Mouse (Mus musculus): ENCODE measurements around the gene A1cf.

The A1cf gene

DNA sequence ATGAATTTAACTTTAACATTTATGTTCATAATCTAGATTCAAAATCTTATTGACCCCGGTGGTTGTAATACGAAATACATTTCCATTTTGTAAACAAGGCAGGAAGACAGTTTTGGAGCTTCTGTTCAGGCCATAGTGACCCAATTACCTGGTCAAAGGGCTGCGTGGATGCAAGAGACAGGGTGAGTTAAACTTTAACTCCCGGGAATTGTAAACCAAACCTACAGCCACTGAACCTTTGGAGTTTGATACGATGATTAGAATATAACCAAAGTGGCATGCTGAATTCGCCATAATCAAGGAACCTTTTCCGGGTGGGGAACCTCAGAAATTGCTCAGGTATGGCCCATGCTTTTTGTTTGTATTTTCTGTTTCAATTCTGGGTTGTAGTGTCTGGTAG is at the start of gene A1cf:
TSS of gene A1cf (plus strand) at position 244 of the 400 bp plus-strand sequence.
- DNase-seq = no peak

DNA sequence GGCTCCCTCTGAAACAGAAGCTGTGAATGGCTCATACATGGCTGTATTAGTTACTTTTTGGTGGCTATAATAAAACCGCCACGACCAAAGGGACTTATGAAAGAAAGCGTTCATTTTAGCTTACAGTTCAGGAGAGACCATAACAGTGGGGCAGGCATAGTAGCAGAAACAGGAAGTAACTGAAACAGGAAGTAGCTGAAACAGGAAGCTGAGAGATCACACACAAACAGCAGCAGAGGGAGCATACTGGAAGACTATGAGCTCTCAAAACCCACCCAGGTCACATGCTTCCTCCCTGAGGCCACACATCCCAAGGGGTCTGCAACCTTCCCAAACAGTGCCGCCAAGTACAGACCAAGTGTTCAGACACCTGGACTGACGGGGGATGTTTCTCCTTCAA is 34.3 kb upstream of the A1cf start:
- no peak for DNase-seq

DNA sequence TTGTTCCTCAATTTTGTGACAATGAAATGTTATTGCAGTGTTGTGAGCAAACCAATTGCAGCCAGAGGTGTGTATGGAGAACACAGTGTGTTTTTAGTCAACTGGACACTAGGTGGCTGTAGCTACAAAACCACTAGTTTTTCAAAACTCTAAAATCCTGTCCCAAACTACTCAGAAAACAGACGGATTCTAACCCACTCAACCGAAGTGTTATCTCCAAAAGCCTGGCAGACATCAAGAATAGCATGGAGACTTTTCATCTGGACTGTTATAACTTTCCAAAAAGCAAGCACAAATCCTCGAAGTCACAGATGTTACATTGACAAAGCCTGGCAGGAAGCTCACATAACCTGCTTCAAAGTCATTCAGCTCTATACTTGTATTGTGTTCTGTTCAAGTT is 6.7 kb upstream of the A1cf start:
- no peak for DNase-seq

DNA sequence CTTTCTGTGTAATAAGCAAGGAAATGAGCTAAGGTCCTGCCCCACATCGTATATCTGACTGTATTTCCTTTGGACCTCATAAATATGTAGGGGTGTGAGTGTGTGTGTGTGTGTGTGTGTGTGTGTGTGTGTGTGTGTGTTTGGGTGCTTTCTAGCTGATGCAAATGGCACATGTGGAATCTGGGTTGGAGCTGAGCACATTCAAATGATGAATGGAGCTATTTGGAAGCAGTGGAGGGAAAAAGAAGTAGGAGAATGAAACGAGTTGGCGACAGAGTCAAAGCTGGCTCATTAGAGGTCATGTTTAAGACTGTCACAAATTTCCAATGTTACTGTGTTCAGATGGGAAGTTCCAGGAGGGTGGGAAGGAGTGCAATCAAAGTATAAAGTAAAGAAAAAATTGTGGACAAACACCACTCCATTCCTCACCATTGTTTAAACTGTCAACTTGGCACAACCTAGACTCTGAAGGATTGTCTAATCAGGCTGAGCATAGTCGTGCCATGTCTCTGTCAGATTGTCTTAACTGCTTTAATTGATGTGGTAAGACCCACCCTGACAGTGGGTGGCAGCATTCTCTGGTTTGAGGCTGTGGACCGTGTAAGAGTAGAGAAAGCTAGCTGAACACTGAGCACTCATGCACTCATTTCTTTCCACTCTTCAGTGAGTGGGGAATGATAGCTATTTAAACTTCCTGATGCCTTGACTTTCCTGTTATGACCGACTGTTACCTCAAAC is 5.9 kb upstream of the A1cf start:
- DNase-seq = no peak

DNA sequence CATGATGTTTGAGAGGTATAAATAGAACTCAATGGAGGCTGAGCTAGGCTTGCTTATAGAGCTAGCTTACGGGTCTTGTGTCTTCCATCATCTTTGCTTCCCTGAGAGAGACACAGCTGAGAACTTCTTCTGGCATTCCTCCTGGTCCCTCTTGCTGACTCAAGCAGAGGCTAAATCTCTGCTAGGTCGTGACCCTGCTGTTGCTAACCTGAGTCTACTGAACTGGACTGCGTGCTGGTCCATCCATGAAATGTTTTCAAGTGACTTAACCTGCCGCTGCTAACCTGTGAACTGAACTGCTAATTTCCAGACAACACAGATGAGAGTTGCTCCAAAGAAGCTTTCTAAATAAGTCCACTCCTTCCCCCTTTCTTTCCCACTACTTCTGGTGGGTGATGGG is 3.1 kb upstream of the A1cf start:
- no peak for DNase-seq

DNA sequence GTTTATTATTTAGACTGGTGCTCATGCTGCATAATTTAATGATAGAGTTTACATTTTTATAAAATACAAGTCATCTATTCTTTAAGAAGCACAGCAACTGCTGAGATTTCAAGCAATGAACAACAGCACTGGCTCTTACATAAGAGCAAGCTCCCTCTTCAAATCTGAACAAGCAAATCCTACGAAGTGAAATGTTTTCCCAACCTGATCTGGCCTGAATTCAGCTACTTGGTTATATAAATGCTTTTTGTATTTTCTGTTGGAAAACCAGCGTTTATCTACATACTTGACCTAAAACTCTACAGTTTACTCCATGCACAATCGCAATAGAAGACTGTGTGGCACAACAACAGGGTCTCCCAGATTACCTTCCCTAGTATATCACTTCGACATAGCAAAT is 488 bp upstream of the A1cf start:
- no peak for DNase-seq

DNA sequence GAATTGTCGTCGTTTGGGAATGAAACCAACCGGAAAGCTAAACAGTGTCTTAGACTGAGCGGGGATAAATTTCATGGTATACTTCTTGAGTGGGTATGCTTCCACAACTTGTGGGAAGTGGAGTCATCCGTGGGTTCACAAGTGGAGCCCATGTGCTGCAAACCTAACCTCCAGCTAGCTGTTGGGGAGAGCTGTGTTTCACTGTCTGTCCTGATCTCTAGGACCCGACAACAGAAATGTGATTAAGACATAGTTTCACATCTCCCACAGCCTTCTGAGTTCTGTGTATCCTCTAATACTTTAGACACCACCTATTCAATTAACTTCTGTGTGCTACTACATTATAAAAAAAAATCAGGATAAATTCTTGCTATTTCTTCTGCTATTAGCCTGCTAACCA is 407 bp downstream of the A1cf start:
- no peak for DNase-seq

DNA sequence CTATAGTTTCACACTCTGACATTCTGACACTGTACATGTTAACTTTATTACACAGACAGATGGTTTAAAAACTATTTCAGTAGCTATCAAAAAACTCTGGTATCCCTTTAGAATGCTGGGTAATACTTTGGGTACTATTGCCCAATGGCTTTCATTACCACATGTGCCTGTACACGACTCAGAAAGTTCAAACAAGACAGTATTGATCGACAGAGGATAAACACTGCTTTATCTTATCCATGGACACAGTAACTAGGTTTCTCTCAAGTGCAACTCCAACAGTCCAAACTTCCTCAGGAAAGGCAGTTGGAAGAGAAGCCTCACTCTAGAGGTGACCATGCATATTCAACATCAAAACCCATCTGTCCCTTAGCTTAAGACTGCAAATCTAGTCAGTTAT is 2.8 kb downstream of the A1cf start:
- no peak for DNase-seq

DNA sequence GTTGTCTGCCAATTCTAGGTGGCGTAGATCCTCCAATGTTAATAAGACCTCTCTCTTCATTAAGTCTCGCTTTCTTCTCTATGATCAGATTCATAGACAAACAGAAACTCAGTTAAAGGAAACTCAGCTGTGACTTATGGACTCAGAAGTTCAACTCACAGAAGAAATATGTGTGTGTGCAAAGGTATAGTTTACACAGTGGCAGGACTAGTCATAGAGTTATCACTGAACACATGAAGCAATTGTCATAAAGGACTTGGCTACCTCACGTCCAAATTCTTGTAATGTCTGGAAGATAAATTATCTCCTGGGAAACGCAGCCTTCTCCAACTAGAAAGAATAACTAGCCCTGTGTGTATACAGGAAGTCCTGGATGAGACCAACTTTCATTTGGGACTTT is 9.4 kb downstream of the A1cf start:
- DNase-seq = no peak

DNA sequence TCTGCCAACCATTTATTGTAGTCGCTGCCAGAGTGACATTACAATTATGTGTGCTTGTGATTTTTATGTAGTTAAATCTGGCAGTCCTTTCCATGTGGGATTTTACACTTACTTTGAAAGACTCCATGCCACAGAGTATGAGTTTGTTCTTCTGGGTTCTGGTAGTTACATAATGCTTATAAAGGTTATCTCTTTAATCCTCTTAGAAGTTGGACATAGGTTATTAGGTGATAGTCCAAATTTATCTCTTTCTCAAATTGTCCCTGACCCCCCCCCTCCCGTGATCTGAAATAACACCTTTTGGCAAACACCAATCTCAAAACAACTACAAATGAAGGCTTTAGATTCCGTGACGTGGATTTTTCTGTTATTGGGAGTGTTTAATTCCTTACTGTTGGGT is 16.0 kb downstream of the A1cf start:
- no peak for DNase-seq

DNA sequence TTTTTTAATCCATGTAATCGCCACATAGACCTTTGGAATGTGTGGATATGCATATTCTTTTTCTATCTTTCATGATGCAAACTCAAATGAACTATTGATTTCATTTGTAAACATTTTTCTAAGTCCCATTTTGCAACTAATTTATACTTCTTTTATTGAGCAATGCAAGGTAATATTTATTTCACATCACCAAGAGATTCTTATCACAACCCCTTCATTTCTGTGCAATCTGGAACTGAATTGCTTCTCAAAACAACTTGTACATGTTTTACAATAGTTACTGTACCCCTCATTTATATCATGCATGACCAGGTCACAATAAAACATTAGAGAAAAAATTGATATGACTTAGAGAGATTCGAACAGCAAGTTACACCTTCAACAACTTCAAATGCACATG is 18.7 kb downstream of the A1cf start:
- no peak for DNase-seq

DNA sequence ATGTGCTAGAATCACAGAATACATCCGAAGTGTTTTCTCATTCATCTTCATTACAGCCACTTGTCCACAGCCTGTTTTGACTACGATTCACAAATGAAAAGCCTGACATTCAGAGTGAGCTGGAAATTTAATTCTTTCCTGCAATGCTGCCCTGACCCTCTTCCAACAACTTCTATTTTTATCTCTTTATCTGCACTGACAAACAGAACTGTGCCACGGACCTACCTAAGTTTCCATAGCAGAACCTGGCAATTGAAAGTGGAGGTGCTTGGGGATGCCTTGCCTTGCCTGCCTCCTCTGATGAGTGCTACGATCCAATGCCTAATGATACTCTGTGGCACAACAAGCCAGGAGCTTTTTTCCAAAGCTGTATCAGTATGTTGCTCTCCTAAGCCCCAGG is 21.4 kb downstream of the A1cf start:
- DNase-seq = no peak

DNA sequence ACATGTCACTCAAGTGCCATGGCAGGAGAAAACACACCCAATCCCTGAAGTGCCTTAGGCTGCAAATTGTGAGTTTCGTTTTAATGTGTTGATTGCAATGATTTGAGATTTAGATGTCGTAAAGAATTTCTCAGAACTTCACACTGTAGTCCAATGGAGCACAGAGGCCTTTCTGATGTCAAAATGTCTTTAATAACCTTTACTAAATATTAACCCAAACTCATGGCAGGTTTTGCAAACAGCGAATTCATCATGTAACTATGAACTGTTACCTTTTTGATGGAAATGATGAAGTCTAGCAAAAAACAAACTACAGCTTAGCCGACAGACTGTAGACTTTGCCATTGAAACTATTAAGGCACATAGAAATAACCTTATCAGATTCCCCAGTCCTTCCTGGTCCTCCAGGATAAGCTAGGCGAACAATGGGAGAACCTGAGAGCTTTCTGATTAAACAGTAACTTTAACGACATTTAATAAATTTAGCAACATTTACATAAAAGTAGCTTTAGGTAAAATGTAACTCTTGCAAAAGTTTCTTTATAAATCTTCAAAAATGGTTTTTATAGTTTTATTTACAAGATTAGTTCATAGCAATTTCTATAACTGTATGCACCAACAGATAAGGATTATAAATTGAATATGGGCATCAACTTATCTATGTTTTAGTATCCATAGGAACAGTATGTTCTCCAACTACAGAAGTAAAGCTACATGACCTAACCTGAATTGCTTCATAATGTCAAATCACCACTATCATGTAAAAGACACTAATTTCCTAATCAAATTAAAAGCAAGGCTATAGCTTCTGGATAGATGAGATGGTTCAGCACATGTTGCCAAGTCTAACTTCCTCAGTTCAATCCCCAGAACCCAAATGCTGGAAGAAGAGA is 22.7 kb downstream of the A1cf start:
- DNase-seq = no peak

DNA sequence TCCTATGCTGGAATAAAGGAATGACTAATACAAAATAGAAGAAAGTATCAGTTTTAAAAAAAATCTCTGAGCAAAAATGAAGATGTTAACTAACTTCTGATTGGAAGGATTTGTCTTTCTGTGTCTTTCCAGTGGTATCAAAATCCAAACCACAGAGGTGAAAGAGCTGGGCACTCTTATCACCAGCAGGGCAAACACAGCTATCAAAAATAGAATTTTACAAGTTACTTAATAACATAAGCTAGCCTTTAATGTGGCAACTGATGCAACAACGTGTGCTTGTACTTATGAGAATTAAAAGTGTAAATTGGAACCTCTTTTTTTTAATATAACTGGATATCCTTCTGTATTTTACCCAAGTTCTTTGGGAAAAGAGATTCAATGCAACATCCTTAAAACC is 27.4 kb downstream of the A1cf start:
- no peak for DNase-seq

DNA sequence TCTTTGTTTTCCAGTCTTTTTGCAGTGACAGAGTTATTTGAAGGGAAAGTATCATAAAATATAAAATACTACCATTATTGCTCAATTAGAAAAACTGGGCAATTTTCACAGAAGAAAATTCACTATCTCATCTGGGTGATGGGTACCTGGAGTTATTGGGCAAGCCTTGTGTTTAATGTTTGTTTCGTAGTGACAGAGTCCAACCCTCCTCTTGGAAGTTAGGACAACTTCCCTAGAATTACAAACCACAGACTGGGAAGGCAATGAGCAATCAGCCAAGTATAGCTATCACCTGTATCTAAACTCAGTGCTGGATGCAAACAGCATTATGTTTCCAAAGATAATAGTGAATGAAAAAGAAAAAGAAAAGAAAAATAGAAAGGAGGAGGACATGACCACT is 28.1 kb downstream of the A1cf start:
- DNase-seq = no peak

DNA sequence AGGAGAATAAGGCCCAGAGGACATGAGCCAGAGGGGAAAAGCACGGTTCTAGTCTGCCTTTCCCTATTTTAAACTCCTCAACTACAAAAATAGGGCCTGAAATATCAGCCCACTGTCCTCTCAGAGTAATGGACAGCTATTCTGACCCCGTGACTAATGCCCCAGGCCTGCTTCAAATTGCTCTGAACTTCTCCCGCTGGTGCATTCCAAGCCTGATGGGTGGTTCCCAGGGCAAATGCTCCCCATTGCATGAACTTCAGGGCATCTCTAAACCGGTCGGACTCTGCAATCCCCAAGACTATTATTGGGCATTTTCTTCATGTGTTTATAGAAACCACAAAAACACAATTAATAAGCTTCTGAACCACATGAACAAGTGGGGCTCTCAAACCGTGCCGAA is 37.1 kb downstream of the A1cf start:
- no peak for DNase-seq

DNA sequence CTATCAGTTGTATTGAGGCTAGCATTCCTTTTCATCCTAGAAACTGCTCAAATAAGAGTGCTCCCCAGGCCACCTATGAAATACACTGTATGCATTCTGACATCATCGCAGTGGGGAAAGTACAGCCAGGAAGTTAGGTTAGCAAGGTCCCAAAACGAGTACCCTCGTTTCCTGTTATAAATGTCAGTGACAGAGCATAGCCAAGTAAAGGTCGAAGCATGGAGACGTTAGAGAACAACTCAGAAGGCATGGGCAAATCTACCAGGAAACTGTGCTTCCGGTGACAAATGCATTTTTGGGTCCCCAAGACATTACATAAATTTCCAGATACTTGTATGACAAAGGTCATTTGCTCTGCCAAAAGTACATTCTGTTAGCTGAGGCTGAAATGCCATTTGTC is 41.9 kb downstream of the A1cf start:
- DNase-seq = no peak

DNA sequence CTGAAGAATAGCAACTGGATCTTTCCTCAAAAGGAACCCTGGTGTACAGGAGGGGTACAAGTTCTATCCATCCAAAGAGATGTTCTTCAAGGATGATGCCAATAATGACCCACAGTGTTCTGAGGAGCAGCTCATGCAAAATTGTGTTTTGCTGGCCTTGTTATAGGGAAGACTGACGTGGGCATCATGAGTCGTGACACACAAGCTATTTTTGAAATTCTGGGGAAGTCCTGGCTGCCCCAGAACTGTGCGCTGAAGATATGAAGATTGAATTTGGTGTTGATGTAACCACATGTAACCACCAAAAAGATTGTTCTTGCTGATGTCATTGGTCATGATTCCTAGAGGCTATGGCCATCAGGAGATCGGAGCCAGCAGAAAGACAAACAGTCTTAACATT is 45.4 kb downstream of the A1cf start:
- DNase-seq = no peak

DNA sequence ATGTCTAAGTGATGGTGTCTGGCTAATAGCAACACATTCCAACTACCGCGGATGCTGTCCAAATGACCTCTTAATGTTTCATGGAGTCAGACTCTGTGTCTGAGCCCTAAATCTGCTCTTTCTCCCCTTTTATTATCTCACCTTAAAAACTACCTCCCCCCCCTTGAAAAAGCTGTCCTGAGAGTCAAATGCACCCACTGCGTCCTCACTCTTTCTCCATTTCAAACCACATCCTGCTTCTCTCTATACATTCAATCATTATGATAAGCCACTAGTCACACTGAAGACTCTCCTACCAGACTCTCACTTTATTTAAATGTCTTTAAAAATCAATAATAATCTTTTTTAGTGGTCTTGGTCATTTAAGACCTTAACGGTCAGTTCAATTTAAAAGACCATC is 51.8 kb downstream of the A1cf start:
- DNase-seq = no peak

DNA sequence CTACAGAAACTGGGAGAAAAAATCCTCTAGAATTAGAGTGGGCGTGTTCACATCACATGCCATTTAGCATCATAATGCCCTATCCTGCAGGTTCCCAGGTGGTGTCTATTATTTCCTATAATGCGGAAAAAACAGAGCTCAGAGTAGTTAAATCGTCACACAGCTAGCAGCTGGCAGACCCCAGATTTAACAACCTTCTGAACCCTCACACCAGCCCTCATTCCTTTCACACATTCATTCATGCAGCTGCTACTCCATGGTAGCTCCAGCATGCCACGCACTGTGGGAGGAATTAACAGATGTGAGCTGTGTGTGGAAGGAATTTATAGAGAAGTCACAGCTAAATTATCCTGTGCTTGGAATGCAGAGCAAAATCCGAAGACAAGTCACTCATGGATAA is 53.3 kb downstream of the A1cf start:
- DNase-seq = no peak

DNA sequence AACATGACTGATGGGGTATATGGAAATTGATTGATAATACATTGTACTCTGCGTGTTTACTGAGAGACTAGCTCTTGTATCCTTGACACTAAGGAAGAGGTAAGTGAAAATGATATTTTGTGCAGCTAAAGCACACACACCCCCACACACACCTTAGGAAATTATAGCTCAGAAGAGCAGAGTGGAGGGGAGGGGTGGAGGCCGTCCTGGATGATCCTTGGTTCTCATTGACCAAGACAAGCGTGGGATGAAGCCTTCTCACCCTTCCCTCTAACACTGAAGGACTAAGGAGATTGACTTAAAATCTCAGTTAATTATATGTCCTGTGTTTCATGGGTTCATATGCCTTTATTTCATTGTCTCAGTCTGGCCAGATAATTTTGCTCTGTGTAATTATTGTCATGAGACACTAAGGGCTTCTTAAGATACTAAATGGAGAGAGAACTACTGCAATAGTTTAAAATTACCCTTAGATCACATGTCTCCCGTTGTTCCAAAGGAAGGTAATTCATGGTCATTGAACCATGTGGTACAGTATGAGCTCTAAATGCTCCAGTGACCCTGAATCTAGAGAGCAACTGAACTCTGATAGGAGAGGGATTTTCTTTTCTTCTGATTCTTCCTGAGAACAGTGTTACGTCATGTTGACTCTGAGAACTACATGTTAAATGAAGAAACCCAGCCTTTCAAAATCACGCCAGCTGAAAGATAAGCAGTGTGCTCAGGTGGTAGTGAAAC is 55.2 kb downstream of the A1cf start:
- no peak for DNase-seq

DNA sequence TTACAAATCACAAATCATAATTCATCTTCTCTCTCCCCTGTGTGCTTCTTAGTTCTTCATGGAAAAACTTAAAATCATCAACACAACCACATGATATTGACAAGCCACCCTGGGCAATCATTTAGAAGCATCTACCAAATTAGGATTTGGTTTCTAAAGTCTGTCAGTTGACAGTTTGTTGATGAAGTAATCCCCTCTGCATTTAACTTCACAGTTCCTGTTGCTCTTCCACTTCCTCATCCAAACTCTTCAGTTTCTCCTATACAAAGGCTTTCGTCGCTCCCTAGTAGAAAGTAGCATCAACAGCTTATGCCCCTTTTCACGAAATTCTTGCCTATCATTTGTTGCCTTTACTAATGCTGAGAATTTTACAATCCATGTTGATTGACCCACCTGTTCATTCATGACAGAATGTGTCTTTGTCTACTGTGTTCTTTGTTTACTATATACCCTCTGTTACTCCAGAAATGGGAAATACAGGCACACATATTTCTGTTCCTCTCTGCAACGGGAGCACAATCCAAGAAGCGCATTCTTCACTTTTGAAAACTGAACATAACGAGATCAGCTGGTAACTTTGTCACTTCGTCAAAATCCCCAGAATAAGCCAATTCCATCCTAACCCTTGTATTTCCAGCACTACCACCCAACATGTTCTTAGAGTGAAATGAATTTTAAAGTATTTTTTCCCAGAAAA is 82.4 kb downstream of the A1cf start:
- DNase-seq = no peak

DNA sequence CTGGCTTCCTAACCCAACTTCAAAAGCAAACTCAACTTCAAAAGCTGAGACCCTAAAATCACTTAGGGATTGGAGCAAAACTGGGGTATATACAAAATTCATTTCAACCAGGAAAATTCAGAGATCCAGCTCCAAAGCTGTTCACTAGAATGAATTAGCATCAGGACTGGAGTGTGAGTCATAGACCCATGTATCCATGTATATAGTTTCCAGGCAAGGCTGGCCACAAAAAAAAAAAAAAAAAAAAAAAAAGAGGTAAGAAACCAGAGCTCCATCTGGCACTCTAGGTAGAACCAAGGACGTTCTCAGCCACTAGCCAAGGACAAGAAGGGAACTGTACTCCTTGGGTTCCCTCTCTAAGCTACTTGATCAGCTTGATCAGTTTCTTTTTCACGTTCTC is 85.2 kb downstream of the A1cf start:
- no peak for DNase-seq
